Mouse (Mus musculus): ENCODE measurements around the gene Mmp17. TPM values are rescaled to one million over a fixed set of nuclear protein-coding genes. Genes with fewer than 3 reads are reported as not detected.

Mmp17 gene
- polyA plus RNA-seq, 1 experiment from 2014 or later = 1.1 TPM

- 96% methylated on average over 12 of the region's 12 CpGs for WGBS
- peaks cover 100% of the 10 kb centered on the region for H3K36me3 ChIP-seq (ENCODE audit: control insufficient read depth, insufficient read depth, low read length)
- ATAC-seq (ENCODE audit: insufficient number of reproducible peaks, insufficient read depth, low FRiP score, low read depth) = no peak
Measured at GRCm38 (mm10) chr5:129549716-129550115, 34.3 kb upstream of the Mmp17 start.

GRCm38 (mm10) chr5:129550790-129551189, 33.2 kb upstream of the Mmp17 start:
- 94% methylated on average over 6 of the region's 6 CpGs for WGBS
- no peak overlapping the region for H3K4me3 ChIP-seq (ENCODE audit: control insufficient read depth in 1 of 2, insufficient read depth in 1 of 2, low read depth in 1 of 2, low read length in 2 of 2)
- no peaks in the 10 kb centered on the region for H3K27me3 ChIP-seq (ENCODE audit: control insufficient read depth, insufficient read depth, low read length)
- no peak for ATAC-seq (ENCODE audit: insufficient number of reproducible peaks, insufficient read depth, low FRiP score, low read depth)
- H3K4me2 ChIP-seq (ENCODE audit: low read length) = no peak overlapping the region
- H3K27ac ChIP-seq (replicated peaks in 1 of 2; ENCODE audit: control insufficient read depth in 1 of 2, insufficient read depth in 1 of 2, low read depth in 2 of 2, low read length in 2 of 2) = no peak overlapping the region
- no peaks in the 10 kb centered on the region for H3K9me3 ChIP-seq (ENCODE audit: control insufficient read depth, low read length)
- peaks cover 100% of the 10 kb centered on the region for H3K36me3 ChIP-seq (ENCODE audit: control insufficient read depth, insufficient read depth, low read length)
- no peak overlapping the region for H3K9ac ChIP-seq (ENCODE audit: low read length)
- H3K4me1 ChIP-seq (ENCODE audit: control insufficient read depth in 2 of 2, insufficient read depth in 2 of 2, low read length in 2 of 2) = no peaks in the 10 kb centered on the region

More at GRCm38 (mm10) chr5:129549716-129550115, 34.3 kb upstream of the Mmp17 start:
- H3K27me3 ChIP-seq (ENCODE audit: control insufficient read depth, insufficient read depth, low read length) = no peaks in the 10 kb centered on the region
- no peak overlapping the region for H3K4me3 ChIP-seq (ENCODE audit: control insufficient read depth in 1 of 2, insufficient read depth in 1 of 2, low read depth in 1 of 2, low read length in 2 of 2)
- H3K4me2 ChIP-seq (ENCODE audit: low read length) = no peak overlapping the region
- no peak overlapping the region for H3K27ac ChIP-seq (replicated peaks in 1 of 2; ENCODE audit: control insufficient read depth in 1 of 2, insufficient read depth in 1 of 2, low read depth in 2 of 2, low read length in 2 of 2)
- no peaks in the 10 kb centered on the region for H3K4me1 ChIP-seq (ENCODE audit: control insufficient read depth in 2 of 2, insufficient read depth in 2 of 2, low read length in 2 of 2)
- no peak overlapping the region for H3K9ac ChIP-seq (ENCODE audit: low read length)
- no peaks in the 10 kb centered on the region for H3K9me3 ChIP-seq (ENCODE audit: control insufficient read depth, low read length)

GRCm38 (mm10) chr5:129551991-129552390, 32.0 kb upstream of the Mmp17 start:
- WGBS = 94% methylated on average over 2 of the region's 2 CpGs

GRCm38 (mm10) chr5:129553642-129554041, 30.3 kb upstream of the Mmp17 start:
- Histone ChIP-seq H3K36me3 (ENCODE audit: control insufficient read depth, insufficient read depth, low read length) (peaks cover 99% of the 10 kb centered on the region), H3K9me3 (ENCODE audit: control insufficient read depth, low read length) (no peaks in the 10 kb centered on the region), H3K4me2 (ENCODE audit: low read length) (no peak overlapping the region), H3K27ac (replicated peaks in 1 of 2; ENCODE audit: control insufficient read depth in 1 of 2, insufficient read depth in 1 of 2, low read depth in 2 of 2, low read length in 2 of 2) (no peak overlapping the region), H3K9ac (ENCODE audit: low read length) (no peak overlapping the region), H3K4me3 (ENCODE audit: control insufficient read depth in 1 of 2, insufficient read depth in 1 of 2, low read depth in 1 of 2, low read length in 2 of 2) (no peak overlapping the region), H3K4me1 (ENCODE audit: control insufficient read depth in 2 of 2, insufficient read depth in 2 of 2, low read length in 2 of 2) (no peaks in the 10 kb centered on the region), H3K27me3 (ENCODE audit: control insufficient read depth, insufficient read depth, low read length) (no peaks in the 10 kb centered on the region)
- ATAC-seq (ENCODE audit: insufficient number of reproducible peaks, insufficient read depth, low FRiP score, low read depth) = no peak
- 87% methylated on average over 6 of the region's 6 CpGs for WGBS

More at GRCm38 (mm10) chr5:129551991-129552390, 32.0 kb upstream of the Mmp17 start:
- H3K27me3 ChIP-seq (ENCODE audit: control insufficient read depth, insufficient read depth, low read length) = no peaks in the 10 kb centered on the region
- no peak overlapping the region for H3K4me3 ChIP-seq (ENCODE audit: control insufficient read depth in 1 of 2, insufficient read depth in 1 of 2, low read depth in 1 of 2, low read length in 2 of 2)
- H3K36me3 ChIP-seq (ENCODE audit: control insufficient read depth, insufficient read depth, low read length) = peaks cover 100% of the 10 kb centered on the region
- H3K9ac ChIP-seq (ENCODE audit: low read length) = no peak overlapping the region
- H3K4me1 ChIP-seq (ENCODE audit: control insufficient read depth in 2 of 2, insufficient read depth in 2 of 2, low read length in 2 of 2) = no peaks in the 10 kb centered on the region
- H3K27ac ChIP-seq (replicated peaks in 1 of 2; ENCODE audit: control insufficient read depth in 1 of 2, insufficient read depth in 1 of 2, low read depth in 2 of 2, low read length in 2 of 2) = no peak overlapping the region
- H3K9me3 ChIP-seq (ENCODE audit: control insufficient read depth, low read length) = no peaks in the 10 kb centered on the region
- H3K4me2 ChIP-seq (ENCODE audit: low read length) = no peak overlapping the region
- ATAC-seq (ENCODE audit: insufficient number of reproducible peaks, insufficient read depth, low FRiP score, low read depth) = no peak

- H3K4me1 ChIP-seq (ENCODE audit: control insufficient read depth in 2 of 2, insufficient read depth in 2 of 2, low read length in 2 of 2) = no peaks in the 10 kb centered on the region
- no peak for ATAC-seq (ENCODE audit: insufficient number of reproducible peaks, insufficient read depth, low FRiP score, low read depth)
- no peaks in the 10 kb centered on the region for H3K9me3 ChIP-seq (ENCODE audit: control insufficient read depth, low read length)
- no peaks in the 10 kb centered on the region for H3K27me3 ChIP-seq (ENCODE audit: control insufficient read depth, insufficient read depth, low read length)
- H3K4me2 ChIP-seq (ENCODE audit: low read length) = no peak overlapping the region
- peaks cover 99% of the 10 kb centered on the region for H3K36me3 ChIP-seq (ENCODE audit: control insufficient read depth, insufficient read depth, low read length)
- 81% methylated on average over 5 of the region's 5 CpGs for WGBS
- H3K9ac ChIP-seq (ENCODE audit: low read length) = no peak overlapping the region
- H3K4me3 ChIP-seq (ENCODE audit: control insufficient read depth in 1 of 2, insufficient read depth in 1 of 2, low read depth in 1 of 2, low read length in 2 of 2) = no peak overlapping the region
- no peak overlapping the region for H3K27ac ChIP-seq (replicated peaks in 1 of 2; ENCODE audit: control insufficient read depth in 1 of 2, insufficient read depth in 1 of 2, low read depth in 2 of 2, low read length in 2 of 2)
Measured at GRCm38 (mm10) chr5:129558591-129558990, 25.4 kb upstream of the Mmp17 start.

- peaks cover 99% of the 10 kb centered on the region for H3K36me3 ChIP-seq (ENCODE audit: control insufficient read depth, insufficient read depth, low read length)
- H3K9me3 ChIP-seq (ENCODE audit: control insufficient read depth, low read length) = no peaks in the 10 kb centered on the region
- no peak for ATAC-seq (ENCODE audit: insufficient number of reproducible peaks, insufficient read depth, low FRiP score, low read depth)
- H3K27me3 ChIP-seq (ENCODE audit: control insufficient read depth, insufficient read depth, low read length) = no peaks in the 10 kb centered on the region
- H3K9ac ChIP-seq (ENCODE audit: low read length) = no peak overlapping the region
- H3K4me1 ChIP-seq (ENCODE audit: control insufficient read depth in 2 of 2, insufficient read depth in 2 of 2, low read length in 2 of 2) = no peaks in the 10 kb centered on the region
- H3K4me2 ChIP-seq (ENCODE audit: low read length) = no peak overlapping the region
- 78% methylated on average over 11 of the region's 11 CpGs for WGBS
- H3K4me3 ChIP-seq (ENCODE audit: control insufficient read depth in 1 of 2, insufficient read depth in 1 of 2, low read depth in 1 of 2, low read length in 2 of 2) = no peak overlapping the region
- no peak overlapping the region for H3K27ac ChIP-seq (replicated peaks in 1 of 2; ENCODE audit: control insufficient read depth in 1 of 2, insufficient read depth in 1 of 2, low read depth in 2 of 2, low read length in 2 of 2)
Measured at GRCm38 (mm10) chr5:129559283-129559682, 24.7 kb upstream of the Mmp17 start.

- Histone ChIP-seq H3K36me3 (ENCODE audit: control insufficient read depth, insufficient read depth, low read length) (peaks cover 99% of the 10 kb centered on the region), H3K4me2 (ENCODE audit: low read length) (no peak overlapping the region), H3K4me3 (ENCODE audit: control insufficient read depth in 1 of 2, insufficient read depth in 1 of 2, low read depth in 1 of 2, low read length in 2 of 2) (no peak overlapping the region), H3K27me3 (ENCODE audit: control insufficient read depth, insufficient read depth, low read length) (no peaks in the 10 kb centered on the region), H3K9me3 (ENCODE audit: control insufficient read depth, low read length) (no peaks in the 10 kb centered on the region), H3K4me1 (ENCODE audit: control insufficient read depth in 2 of 2, insufficient read depth in 2 of 2, low read length in 2 of 2) (no peaks in the 10 kb centered on the region), H3K9ac (ENCODE audit: low read length) (no peak overlapping the region), H3K27ac (replicated peaks in 1 of 2; ENCODE audit: control insufficient read depth in 1 of 2, insufficient read depth in 1 of 2, low read depth in 2 of 2, low read length in 2 of 2) (no peak overlapping the region)
- WGBS = 93% methylated on average over 8 of the region's 8 CpGs
- no peak for ATAC-seq (ENCODE audit: insufficient number of reproducible peaks, insufficient read depth, low FRiP score, low read depth)
Measured at GRCm38 (mm10) chr5:129562342-129562741, 21.6 kb upstream of the Mmp17 start.

- Histone ChIP-seq H3K9me3 (ENCODE audit: control insufficient read depth, low read length) (no peaks in the 10 kb centered on the region), H3K36me3 (ENCODE audit: control insufficient read depth, insufficient read depth, low read length) (peaks cover 93% of the 10 kb centered on the region), H3K4me3 (ENCODE audit: control insufficient read depth in 1 of 2, insufficient read depth in 1 of 2, low read depth in 1 of 2, low read length in 2 of 2) (no peak overlapping the region), H3K4me1 (ENCODE audit: control insufficient read depth in 2 of 2, insufficient read depth in 2 of 2, low read length in 2 of 2) (no peaks in the 10 kb centered on the region), H3K4me2 (ENCODE audit: low read length) (no peak overlapping the region), H3K9ac (ENCODE audit: low read length) (no peak overlapping the region), H3K27me3 (ENCODE audit: control insufficient read depth, insufficient read depth, low read length) (no peaks in the 10 kb centered on the region), H3K27ac (replicated peaks in 1 of 2; ENCODE audit: control insufficient read depth in 1 of 2, insufficient read depth in 1 of 2, low read depth in 2 of 2, low read length in 2 of 2) (no peak overlapping the region)
- ATAC-seq (ENCODE audit: insufficient number of reproducible peaks, insufficient read depth, low FRiP score, low read depth) = no peak
- WGBS = 95% methylated on average over 4 of the region's 4 CpGs
Measured at GRCm38 (mm10) chr5:129568596-129568995, 15.4 kb upstream of the Mmp17 start.

Measured in heart, embryonic 14.5 days (tissue).